Mouse (Mus musculus): Measurements from ENCODE around the gene Hspa13. TPM values are rescaled to one million over a fixed set of nuclear protein-coding genes. Genes with fewer than 3 reads are reported as not detected.
A peak's percentile ranks its signal among the peaks of the same experiment; 100 is the strongest.

Gene Hspa13
- total RNA-seq, 1 experiment: 32.8 TPM

- Histone ChIP-seq H3K9me3 (ENCODE audit: control insufficient read depth, insufficient read depth, low read depth, low read length) (no peaks in the 10 kb centered on the region), H3K36me3 (ENCODE audit: control insufficient read depth, insufficient read depth, low read length, poor library complexity, severe bottlenecking) (no peaks in the 10 kb centered on the region), H3K9ac (ENCODE audit: insufficient read depth, low read depth, low read length, poor library complexity, severe bottlenecking) (no peak overlapping the region), H3K27ac (ENCODE audit: insufficient read depth, low read depth, low read length, poor library complexity, severe bottlenecking) (no peak overlapping the region), H3K4me1 (ENCODE audit: control insufficient read depth in 2 of 2, insufficient read depth in 2 of 2, low read length in 2 of 2, poor library complexity in 1 of 2) (no peaks in the 10 kb centered on the region), H3K4me3 (ENCODE audit: insufficient read depth in 1 of 2, low read depth in 1 of 2, low read length in 2 of 2, poor library complexity in 1 of 2, severe bottlenecking in 1 of 2) (no peak overlapping the region)
- DNase-seq (ENCODE audit: low read depth, low spot score): no peak
- TF ChIP-seq CHD2 (IDR thresholded peaks at IDR 0.05; ENCODE audit: low read depth, low read length) (no peak), ZNF384 (IDR thresholded peaks at IDR 0.05; ENCODE audit: low read depth, low read length) (no peak), ZC3H11A (IDR thresholded peaks at IDR 0.05; ENCODE audit: borderline replicate concordance, low read depth, low read length) (no peak), HCFC1 (IDR thresholded peaks at IDR 0.05; ENCODE audit: borderline replicate concordance, insufficient read depth, low read length) (no peak), MAFK (IDR thresholded peaks at IDR 0.05; ENCODE audit: insufficient read depth, low read depth, low read length) (no peak)
- in situ Hi-C loops (cut with MboI; ENCODE audit: low sequenced_read_pairs in 2 of 2, unreplicated experiment in 2 of 2): no loop called here
These were observed 49.3 kb downstream of the Hspa13 start for GRCm38 (mm10) chr16:75717405-75718173.

GRCm38 (mm10) chr16:75696176-75696575, 70.7 kb downstream of the Hspa13 start:
- Histone ChIP-seq H3K4me1 (ENCODE audit: control insufficient read depth in 2 of 2, insufficient read depth in 2 of 2, low read length in 2 of 2, poor library complexity in 1 of 2) (no peaks in the 10 kb centered on the region), H3K36me3 (ENCODE audit: control insufficient read depth, insufficient read depth, low read length, poor library complexity, severe bottlenecking) (no peaks in the 10 kb centered on the region), H3K9me3 (ENCODE audit: control insufficient read depth, insufficient read depth, low read depth, low read length) (no peaks in the 10 kb centered on the region), H3K4me3 (ENCODE audit: insufficient read depth in 1 of 2, low read depth in 1 of 2, low read length in 2 of 2, poor library complexity in 1 of 2, severe bottlenecking in 1 of 2) (no peak overlapping the region), H3K9ac (ENCODE audit: insufficient read depth, low read depth, low read length, poor library complexity, severe bottlenecking) (no peak overlapping the region), H3K27ac (ENCODE audit: insufficient read depth, low read depth, low read length, poor library complexity, severe bottlenecking) (no peak overlapping the region)
- in situ Hi-C loops (cut with MboI; ENCODE audit: low sequenced_read_pairs in 2 of 2, unreplicated experiment in 2 of 2): loop anchor here in 1 of 2 experiments (25.0 kb wide), 1 partner anchor 1216 kb away; no protein-coding TSS in a partner anchor
- TF ChIP-seq ZC3H11A (IDR thresholded peaks at IDR 0.05; ENCODE audit: borderline replicate concordance, low read depth, low read length): peak; percentile 41; the same call in 1 of the 2 replicates
- no peak for TF ChIP-seq MAFK (IDR thresholded peaks at IDR 0.05; ENCODE audit: insufficient read depth, low read depth, low read length)
- peak; percentile 33 for DNase-seq (ENCODE audit: low read depth, low spot score)

Other genes starting within 250 kb of the Hspa13 start
- gene Lipi, start 181.0 kb downstream of the Hspa13 start, total RNA-seq (2012; rRNA removed): not detected in 2 replicates
- gene Rbm11, start 174.3 kb downstream of the Hspa13 start, total RNA-seq (2012; rRNA removed): 0.13 TPM in 1 of 2 replicates, not detected in the other

Measured in ES-E14 (cell line).